Mouse (Mus musculus) heart, embryonic 13.5 days (tissue): ENCODE data around the gene Ptpn14. TPM values are rescaled to one million over a fixed set of nuclear protein-coding genes. Genes with fewer than 3 reads are reported as not detected.

Experiments
- ATAC-seq: fragments of 200-750 bp; cut with Nextera tagmentation; 2 replicates; pipeline ENCODE4 v1.8.0; 2017; ENCODE audit warnings: moderate TSS enrichment; ENCODE audit not compliant: insufficient number of reproducible peaks, low FRiP score, low TSS enrichment; ENCODE audit errors: extremely low read depth
- H3K27ac ChIP-seq: fragments of 300-500 bp; sonication (generic); replicated peaks from 2 replicates; pipeline ENCODE4 v1.5.1; 2015; ENCODE audit warnings: moderate library complexity, mild to moderate bottlenecking, inconsistent platforms
- H3K27me3 ChIP-seq: fragments of 300-500 bp; sonication (generic); replicated peaks from 2 replicates; pipeline ENCODE4 v1.6.1; 2015; ENCODE audit warnings: mild to moderate bottlenecking, inconsistent platforms
- H3K36me3 ChIP-seq: fragments of 300-500 bp; sonication (generic); 2 replicates; pipeline ENCODE4 v1.6.1; 2015; ENCODE audit warnings: mild to moderate bottlenecking, inconsistent platforms
- H3K4me1 ChIP-seq: fragments of 300-500 bp; sonication (generic); 2 replicates; pipeline ENCODE4 v1.6.1; 2015; ENCODE audit warnings: inconsistent platforms
- H3K4me2 ChIP-seq: fragments of 300-500 bp; sonication (generic); 2 replicates; pipeline ENCODE4 v1.6.1; 2015; ENCODE audit warnings: inconsistent platforms, mild to moderate bottlenecking, moderate library complexity
- H3K4me3 ChIP-seq: fragments of 300-500 bp; sonication (generic); 2 replicates; pipeline ENCODE4 v1.5.1; 2015; ENCODE audit warnings: moderate library complexity, mild to moderate bottlenecking, inconsistent platforms
- H3K9ac ChIP-seq: fragments of 300-500 bp; sonication (generic); 2 replicates; pipeline ENCODE4 v1.6.1; 2015; ENCODE audit warnings: inconsistent platforms, mild to moderate bottlenecking, moderate library complexity
- H3K9me3 ChIP-seq: fragments of 300-500 bp; sonication (generic); 2 replicates; pipeline ENCODE4 v1.6.1; 2016; ENCODE audit warnings: inconsistent platforms
- WGBS: fragments of 180-500 bp; shearing (Covaris S2); methylation state at CpG from one replicate; pipeline ENCODE4 v1.1.7; 2015; ENCODE audit warnings: mixed read lengths; 5-methylcytosine and 5-hydroxymethylcytosine counted together
- polyA plus RNA-seq: library from polyadenylated mRNA; unstranded; fragments of >200 nt; fragmentation: Nextera tagmentation; extraction: Ambion mirVana; gene quantifications from 2 replicates; pipeline ENCODE4 v1.2.1, GENCODE M21; 2015

Gene Ptpn14
- polyA plus RNA-seq, 1 experiment from 2014 or later: 7.6 TPM

- Histone ChIP-seq H3K4me3 (no peak overlapping the region), H3K4me1 (peaks cover 92% of the 10 kb centered on the region), H3K9me3 (no peaks in the 10 kb centered on the region), H3K9ac (0 out of 2 replicates have a peak overlapping the region, but pooled peaks have one; percentile 33), H3K4me2 (no peak overlapping the region), H3K27me3 (no peaks in the 10 kb centered on the region), H3K36me3 (no peaks in the 10 kb centered on the region), H3K27ac (peak overlapping the region; percentile 62)
- ATAC-seq: no peak
- WGBS: 28% methylated on average over 10 of the region's 10 CpGs
These were observed 44.6 kb downstream of the Ptpn14 start for GRCm38 (mm10) chr1:189772707-189773106.

GRCm38 (mm10) chr1:189774778-189775177 is 46.7 kb downstream of the Ptpn14 start:
- H3K4me1 ChIP-seq: peaks cover 92% of the 10 kb centered on the region
- peak overlapping the region; percentile 62 for H3K27ac ChIP-seq
- peak overlapping the region; percentile 58 for H3K4me2 ChIP-seq
- H3K4me3 ChIP-seq: peak overlapping the region; percentile 34
- no peak for ATAC-seq
- 54% methylated on average over 1 of the region's 1 CpGs for WGBS
- no peaks in the 10 kb centered on the region for H3K9me3 ChIP-seq
- peak overlapping the region; percentile 64 for H3K9ac ChIP-seq
- H3K27me3 ChIP-seq: no peaks in the 10 kb centered on the region
- no peaks in the 10 kb centered on the region for H3K36me3 ChIP-seq

- H3K4me2 ChIP-seq: peak overlapping the region; percentile 58; the same call in 1 of the 2 replicates
- 78% methylated on average over 6 of the region's 6 CpGs for WGBS
- ATAC-seq: no peak
- H3K27ac ChIP-seq: 0 out of 2 replicates have a peak overlapping the region, but pooled peaks have one; percentile 12
- H3K27me3 ChIP-seq: no peaks in the 10 kb centered on the region
- no peak overlapping the region for H3K9ac ChIP-seq
- no peaks in the 10 kb centered on the region for H3K9me3 ChIP-seq
- H3K4me1 ChIP-seq: peaks cover 89% of the 10 kb centered on the region
- H3K36me3 ChIP-seq: no peaks in the 10 kb centered on the region
- H3K4me3 ChIP-seq: 0 out of 2 replicates have a peak overlapping the region, but pooled peaks have one; percentile 6
These were observed 49.1 kb downstream of the Ptpn14 start for GRCm38 (mm10) chr1:189777207-189777606.

GRCm38 (mm10) chr1:189778343-189778742 is 50.3 kb downstream of the Ptpn14 start:
- Histone ChIP-seq H3K4me2 (no peak overlapping the region), H3K27me3 (no peaks in the 10 kb centered on the region), H3K4me1 (peaks cover 89% of the 10 kb centered on the region), H3K9ac (no peak overlapping the region), H3K9me3 (no peaks in the 10 kb centered on the region), H3K4me3 (no peak overlapping the region), H3K27ac (no peak overlapping the region; the same call in 1 of the 2 replicates), H3K36me3 (no peaks in the 10 kb centered on the region)
- ATAC-seq: no peak
- WGBS: 21% methylated on average over 5 of the region's 5 CpGs

- H3K36me3 ChIP-seq: 0 out of 2 replicates have a peak, but pooled peaks cover 2% of the 10 kb centered on the region
- no peak overlapping the region for H3K9ac ChIP-seq
- ATAC-seq: no peak
- no peaks in the 10 kb centered on the region for H3K9me3 ChIP-seq
- WGBS: 55% methylated on average over 3 of the region's 3 CpGs
- peaks cover 89% of the 10 kb centered on the region for H3K4me1 ChIP-seq
- H3K4me3 ChIP-seq: no peak overlapping the region
- no peak overlapping the region for H3K27ac ChIP-seq
- no peak overlapping the region for H3K4me2 ChIP-seq
- no peaks in the 10 kb centered on the region for H3K27me3 ChIP-seq
These were observed 51.2 kb downstream of the Ptpn14 start for GRCm38 (mm10) chr1:189779226-189779625.

GRCm38 (mm10) chr1:189781721-189782345 is 53.8 kb downstream of the Ptpn14 start:
- WGBS: 51% methylated on average over 10 of the region's 10 CpGs
- no peak for ATAC-seq
- H3K4me2 ChIP-seq: no peak overlapping the region

GRCm38 (mm10) chr1:189782709-189783108 is 54.6 kb downstream of the Ptpn14 start:
- WGBS: 74% methylated on average over 6 of the region's 6 CpGs
- Histone ChIP-seq H3K4me1 (peaks cover 97% of the 10 kb centered on the region), H3K4me3 (peak overlapping the region; percentile 5)

More at GRCm38 (mm10) chr1:189781721-189782345, 53.8 kb downstream of the Ptpn14 start:
- Histone ChIP-seq H3K4me1 (peaks cover 97% of the 10 kb centered on the region), H3K4me3 (no peak overlapping the region), H3K9me3 (no peaks in the 10 kb centered on the region), H3K27me3 (no peaks in the 10 kb centered on the region), H3K36me3 (peaks cover 5% of the 10 kb centered on the region; the same call in 1 of the 2 replicates), H3K27ac (no peak overlapping the region), H3K9ac (no peak overlapping the region)

GRCm38 (mm10) chr1:189784503-189784902 is 56.4 kb downstream of the Ptpn14 start:
- peaks cover 89% of the 10 kb centered on the region for H3K4me1 ChIP-seq

More at GRCm38 (mm10) chr1:189782709-189783108, 54.6 kb downstream of the Ptpn14 start:
- Histone ChIP-seq H3K27me3 (no peaks in the 10 kb centered on the region), H3K27ac (peak overlapping the region; percentile 61), H3K9ac (peak overlapping the region; percentile 56), H3K9me3 (no peaks in the 10 kb centered on the region), H3K36me3 (peaks cover 10% of the 10 kb centered on the region), H3K4me2 (peak overlapping the region; percentile 54)
- no peak for ATAC-seq

GRCm38 (mm10) chr1:189786707-189787485 is 58.8 kb downstream of the Ptpn14 start:
- Histone ChIP-seq H3K4me1 (peaks cover 81% of the 10 kb centered on the region), H3K9ac (no peak overlapping the region), H3K27ac (no peak overlapping the region), H3K4me3 (no peak overlapping the region), H3K4me2 (no peak overlapping the region), H3K36me3 (peaks cover 32% of the 10 kb centered on the region), H3K27me3 (no peaks in the 10 kb centered on the region), H3K9me3 (no peaks in the 10 kb centered on the region)
- 69% methylated on average over 26 of the region's 26 CpGs for WGBS
- no peak for ATAC-seq

More at GRCm38 (mm10) chr1:189784503-189784902, 56.4 kb downstream of the Ptpn14 start:
- Histone ChIP-seq H3K4me3 (no peak overlapping the region), H3K4me2 (no peak overlapping the region), H3K9ac (no peak overlapping the region), H3K27ac (peak overlapping the region; percentile 25; the same call in 1 of the 2 replicates), H3K9me3 (no peaks in the 10 kb centered on the region), H3K27me3 (no peaks in the 10 kb centered on the region), H3K36me3 (peaks cover 15% of the 10 kb centered on the region)
- 44% methylated on average over 7 of the region's 7 CpGs for WGBS
- no peak for ATAC-seq

GRCm38 (mm10) chr1:189789545-189789944 is 61.5 kb downstream of the Ptpn14 start:
- H3K9me3 ChIP-seq: no peaks in the 10 kb centered on the region
- ATAC-seq: no peak
- H3K27me3 ChIP-seq: no peaks in the 10 kb centered on the region
- no peak overlapping the region for H3K27ac ChIP-seq
- WGBS: 77% methylated on average over 6 of the region's 6 CpGs
- H3K4me1 ChIP-seq: peaks cover 72% of the 10 kb centered on the region
- H3K4me3 ChIP-seq: no peak overlapping the region
- H3K36me3 ChIP-seq: peaks cover 38% of the 10 kb centered on the region
- no peak overlapping the region for H3K4me2 ChIP-seq
- no peak overlapping the region for H3K9ac ChIP-seq

GRCm38 (mm10) chr1:189790666-189791065 is 62.6 kb downstream of the Ptpn14 start:
- H3K9me3 ChIP-seq: no peaks in the 10 kb centered on the region
- no peak overlapping the region for H3K27ac ChIP-seq
- no peak for ATAC-seq
- peaks cover 72% of the 10 kb centered on the region for H3K4me1 ChIP-seq
- 57% methylated on average over 7 of the region's 7 CpGs for WGBS
- no peak overlapping the region for H3K4me3 ChIP-seq
- H3K9ac ChIP-seq: no peak overlapping the region
- no peak overlapping the region for H3K4me2 ChIP-seq
- H3K27me3 ChIP-seq: no peaks in the 10 kb centered on the region
- H3K36me3 ChIP-seq: peaks cover 38% of the 10 kb centered on the region
